Mouse (Mus musculus) olfactory bulb, adult 2 months (tissue): ENCODE data around the gene Sema3a.

Experiments
- CTCF ChIP-seq: fragments of 200-500 bp; IDR thresholded peaks from 2 replicates; pipeline ENCODE4 v1.5.1; 2012; ENCODE audit warnings: low read depth, mild to moderate bottlenecking, low read length, moderate library complexity; ENCODE audit not compliant: insufficient read depth
- POLR2A ChIP-seq: fragments of 200-500 bp; IDR thresholded peaks from 2 replicates; pipeline ENCODE4 v1.6.1; 2012; ENCODE audit warnings: mild to moderate bottlenecking, low read depth, low read length, moderate library complexity; ENCODE audit not compliant: insufficient read depth

DNA sequence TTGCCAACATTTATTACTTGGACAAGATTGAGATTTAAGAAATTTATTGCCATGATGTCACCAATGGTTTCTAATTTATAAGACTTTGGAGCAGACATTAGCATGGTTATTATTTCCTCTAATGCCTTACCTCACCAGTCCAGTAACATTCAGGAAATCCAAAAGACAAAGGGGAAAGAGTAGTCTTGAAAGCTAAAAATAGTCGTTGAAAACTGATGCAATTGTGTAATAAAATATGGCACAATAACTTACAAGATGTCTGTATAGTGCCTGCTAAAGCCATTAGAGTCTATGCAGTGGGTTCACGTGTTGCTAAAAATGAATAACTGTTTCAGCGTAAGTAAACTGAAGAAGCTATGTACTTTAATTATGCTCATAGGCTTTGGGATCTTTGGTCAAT, 383.9 kb downstream of the Sema3a start:
- TF ChIP-seq CTCF, result no peak
- no peak for TF ChIP-seq POLR2A
